Mouse (Mus musculus): ENCODE data around the gene Gzmn. TPM values are rescaled to one million over a fixed set of nuclear protein-coding genes. Genes with fewer than 3 reads are reported as not detected.

The Gzmn gene
- polyA plus RNA-seq, 1 experiment from 2014 or later = not detected

DNA sequence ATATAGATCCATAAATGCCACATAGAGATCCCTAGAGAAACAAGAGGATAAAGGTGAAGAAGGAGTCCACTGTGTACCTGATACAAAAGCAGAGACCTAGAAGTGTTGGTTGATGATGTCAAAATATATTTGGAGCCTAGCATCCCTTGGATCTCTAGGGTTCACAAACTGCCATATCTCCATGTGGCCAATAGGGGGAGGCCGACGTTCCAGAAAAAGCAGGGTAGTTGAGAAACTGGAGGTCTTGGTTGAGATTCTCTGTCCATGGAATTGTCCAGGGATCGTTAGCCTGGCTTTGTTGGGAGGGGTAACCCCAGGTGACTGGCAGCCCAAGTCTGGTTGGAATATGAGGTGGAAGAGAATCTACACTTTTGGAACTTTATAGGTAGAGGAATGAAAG is 46.1 kb downstream of the Gzmn start:
- H3K27me3 ChIP-seq (ENCODE audit: control insufficient read depth, insufficient read depth, low read length) = no peaks in the 10 kb centered on the region
- WGBS = 47% methylated on average over 3 of the region's 3 CpGs
- DNase-seq (ENCODE audit: low spot score) = no peak

GRCm38 (mm10) chr14:56123516-56123915 is 50.9 kb downstream of the Gzmn start:
- WGBS = 89% methylated on average over 3 of the region's 3 CpGs
- ATAC-seq (replicated peaks; ENCODE audit: insufficient number of reproducible peaks, low FRiP score, low TSS enrichment, low read depth) = no peak

More for the DNA sequence above, 46.1 kb downstream of the Gzmn start:
- no peak for ATAC-seq (replicated peaks; ENCODE audit: insufficient number of reproducible peaks, low FRiP score, low TSS enrichment, low read depth)
- Histone ChIP-seq H3K4me3 (ENCODE audit: low read depth, low read length) (no peak overlapping the region), H3K36me3 (replicated peaks; ENCODE audit: control insufficient read depth, insufficient read depth, low read depth, low read length) (no peaks in the 10 kb centered on the region), H3K9ac (replicated peaks; ENCODE audit: low read length) (no peak overlapping the region), H3K4me2 (ENCODE audit: low read depth, low read length) (no peak overlapping the region), H3K4me1 (ENCODE audit: control insufficient read depth, insufficient read depth, low read length) (no peaks in the 10 kb centered on the region), H3K27ac (replicated peaks; ENCODE audit: low read depth, low read length) (no peak overlapping the region), H3K9me3 (replicated peaks; ENCODE audit: control insufficient read depth, low read length) (no peaks in the 10 kb centered on the region)

GRCm38 (mm10) chr14:56120525-56120924 is 53.9 kb downstream of the Gzmn start, which contains the start of gene Gzme:
Gene Gzme (minus strand): TSS chr14:56120625.
- Histone ChIP-seq H3K4me3 (ENCODE audit: low read depth, low read length) (no peak within 1 kb of the TSS), H3K9ac (replicated peaks; ENCODE audit: low read length) (no peak within 1 kb of the TSS), H3K9me3 (replicated peaks; ENCODE audit: control insufficient read depth, low read length) (no peaks in the 10 kb centered on the region), H3K36me3 (replicated peaks; ENCODE audit: control insufficient read depth, insufficient read depth, low read depth, low read length) (no peaks in the 10 kb centered on the region), H3K4me2 (ENCODE audit: low read depth, low read length) (no peak within 1 kb of the TSS), H3K27ac (replicated peaks; ENCODE audit: low read depth, low read length) (no peak within 1 kb of the TSS), H3K27me3 (ENCODE audit: control insufficient read depth, insufficient read depth, low read length) (no peaks in the 10 kb centered on the region), H3K4me1 (ENCODE audit: control insufficient read depth, insufficient read depth, low read length) (no peaks in the 10 kb centered on the region)
- ATAC-seq (replicated peaks; ENCODE audit: insufficient number of reproducible peaks, low FRiP score, low TSS enrichment, low read depth) (no peak), DNase-seq (ENCODE audit: low spot score) (no peak)

More at GRCm38 (mm10) chr14:56123516-56123915, 50.9 kb downstream of the Gzmn start:
- no peaks in the 10 kb centered on the region for H3K36me3 ChIP-seq (replicated peaks; ENCODE audit: control insufficient read depth, insufficient read depth, low read depth, low read length)
- H3K27me3 ChIP-seq (ENCODE audit: control insufficient read depth, insufficient read depth, low read length) = no peaks in the 10 kb centered on the region
- no peaks in the 10 kb centered on the region for H3K4me1 ChIP-seq (ENCODE audit: control insufficient read depth, insufficient read depth, low read length)
- H3K9ac ChIP-seq (replicated peaks; ENCODE audit: low read length) = no peak overlapping the region
- no peak for DNase-seq (ENCODE audit: low spot score)
- no peak overlapping the region for H3K4me2 ChIP-seq (ENCODE audit: low read depth, low read length)
- H3K4me3 ChIP-seq (ENCODE audit: low read depth, low read length) = no peak overlapping the region
- H3K9me3 ChIP-seq (replicated peaks; ENCODE audit: control insufficient read depth, low read length) = no peaks in the 10 kb centered on the region
- H3K27ac ChIP-seq (replicated peaks; ENCODE audit: low read depth, low read length) = no peak overlapping the region

Other genes with a start within 250 kb of the Gzmn start
- gene Cma1, start 229.9 kb downstream of the Gzmn start, polyA plus RNA-seq (2014; fragmentation: Nextera tagmentation; extraction: Ambion mirVana) = not detected in 2 replicates
- not detected in 2 replicates for gene Cma2, start 223.6 kb downstream of the Gzmn start, polyA plus RNA-seq (2014; fragmentation: Nextera tagmentation; extraction: Ambion mirVana)
- gene Mcpt1, start 156.6 kb downstream of the Gzmn start, polyA plus RNA-seq (2014; fragmentation: Nextera tagmentation; extraction: Ambion mirVana) = not detected in 2 replicates
- gene Mcpt9, start 144.1 kb downstream of the Gzmn start, polyA plus RNA-seq (2014; fragmentation: Nextera tagmentation; extraction: Ambion mirVana) = not detected in 2 replicates
- gene Mcpt2, start 132.6 kb downstream of the Gzmn start, polyA plus RNA-seq (2014; fragmentation: Nextera tagmentation; extraction: Ambion mirVana) = not detected in 2 replicates
- gene Mcpt4, start 112.3 kb downstream of the Gzmn start, polyA plus RNA-seq (2014; fragmentation: Nextera tagmentation; extraction: Ambion mirVana) = not detected in 2 replicates
- gene Mcpt8, start 89.3 kb downstream of the Gzmn start, polyA plus RNA-seq (2014; fragmentation: Nextera tagmentation; extraction: Ambion mirVana) = not detected in 2 replicates
- gene Ctsg, start 72.0 kb downstream of the Gzmn start, polyA plus RNA-seq (2014; fragmentation: Nextera tagmentation; extraction: Ambion mirVana) = not detected in 2 replicates
- not detected in 2 replicates for gene Gzme, start 54.0 kb downstream of the Gzmn start, polyA plus RNA-seq (2014; fragmentation: Nextera tagmentation; extraction: Ambion mirVana)
- gene Gzmd, start 42.0 kb downstream of the Gzmn start, polyA plus RNA-seq (2014; fragmentation: Nextera tagmentation; extraction: Ambion mirVana) = not detected in 2 replicates
- not detected in 2 replicates for gene Gzmg, start 15.0 kb downstream of the Gzmn start, polyA plus RNA-seq (2014; fragmentation: Nextera tagmentation; extraction: Ambion mirVana)
- gene Gzmf, start 36.8 kb upstream of the Gzmn start, polyA plus RNA-seq (2014; fragmentation: Nextera tagmentation; extraction: Ambion mirVana) = not detected in 2 replicates
- gene Gzmc, start 60.1 kb upstream of the Gzmn start, polyA plus RNA-seq (2014; fragmentation: Nextera tagmentation; extraction: Ambion mirVana) = not detected in 2 replicates
- gene Gzmb, start 87.7 kb upstream of the Gzmn start, polyA plus RNA-seq (2014; fragmentation: Nextera tagmentation; extraction: Ambion mirVana) = not detected in 2 replicates
- 0.13 TPM in 1 of 2 replicates, not detected in the other for gene Atp12a, start 190.5 kb upstream of the Gzmn start, polyA plus RNA-seq (2014; fragmentation: Nextera tagmentation; extraction: Ambion mirVana)
- 1.3 and 2.6 TPM in 2 replicates for gene Rnf17, start 228.0 kb upstream of the Gzmn start, polyA plus RNA-seq (2014; fragmentation: Nextera tagmentation; extraction: Ambion mirVana)